Mouse (Mus musculus) c-Kit-positive CD71-negative TER-119-negative erythroid progenitor cells, embryonic 14.5 days (primary cell): Measurements from ENCODE around the gene Rspry1.

ENCODE experiments used
- DNase-seq: peaks from one replicate; pipeline ENCODE4 v3.0.0-alpha.2; 2013; ENCODE audit warnings: low read depth

The Rspry1 gene

DNA sequence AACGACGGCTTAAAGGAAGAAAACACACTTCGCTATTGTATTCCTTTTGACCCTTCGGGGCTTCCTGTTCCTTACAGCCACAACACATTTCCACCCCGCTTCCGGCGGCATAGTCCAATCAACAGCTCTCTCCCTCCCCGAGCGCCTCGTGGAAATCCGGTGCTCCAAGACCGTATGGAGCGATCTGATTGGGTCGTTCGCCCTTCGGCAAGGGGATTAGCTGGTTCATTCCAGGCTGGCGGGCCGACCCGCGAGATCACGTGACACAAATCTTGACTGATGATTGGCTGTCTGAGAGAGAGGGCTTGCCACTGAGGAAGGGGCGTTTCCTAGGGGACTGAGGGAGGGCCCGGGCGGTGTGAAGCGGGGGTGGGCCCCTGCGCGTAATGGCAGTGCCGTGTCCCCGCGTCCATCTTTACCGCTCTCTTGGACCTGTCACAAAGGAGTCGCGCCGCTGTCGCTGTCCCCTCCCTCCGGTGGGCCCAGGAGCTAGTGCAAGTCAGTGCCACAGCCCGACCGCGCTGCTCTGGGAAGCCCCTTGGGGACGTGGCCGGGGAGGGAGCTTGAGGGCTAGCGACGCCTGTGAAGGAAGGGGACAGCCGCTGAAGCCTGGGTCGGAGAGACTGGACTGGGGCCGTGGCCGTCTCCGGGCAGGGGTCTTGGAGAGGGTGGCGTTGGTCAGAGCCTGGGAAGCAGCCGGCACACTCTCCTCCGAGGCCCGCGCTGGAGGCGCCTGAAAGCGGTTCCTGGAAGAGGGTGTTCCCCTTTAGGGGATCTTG is at the start of gene Rspry1, which contains the start of gene Fam192a:
Gene Rspry1 (plus strand): TSS at position 331 of the 779 bp plus-strand sequence.
Gene Fam192a (minus strand): TSS at position 391 of the 779 bp plus-strand sequence.
- DNase-seq, result peak; percentile 100

GRCm38 (mm10) chr8:94552696-94553095 is 49.0 kb upstream of the Rspry1 start:
- no peak for DNase-seq

DNA sequence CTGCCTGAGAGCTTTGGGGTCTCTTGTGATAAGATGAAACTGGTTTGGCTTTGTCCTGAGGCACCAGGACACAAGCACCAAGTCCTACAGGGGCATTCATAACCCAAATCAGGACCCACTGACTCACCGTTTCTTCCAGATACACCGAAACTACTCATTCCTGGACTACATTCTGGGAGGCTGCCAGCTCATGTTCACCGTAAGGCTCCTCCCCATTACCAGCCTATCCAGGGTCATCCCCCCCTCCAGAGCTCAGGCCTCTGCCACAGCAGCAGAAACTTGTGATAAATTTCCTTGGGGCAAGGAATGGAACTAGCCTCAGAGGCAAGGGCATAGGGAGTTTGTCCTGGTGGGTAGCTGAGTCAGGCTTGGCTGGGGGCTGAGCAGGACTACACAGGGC is 44.5 kb upstream of the Rspry1 start:
- DNase-seq, result no peak

DNA sequence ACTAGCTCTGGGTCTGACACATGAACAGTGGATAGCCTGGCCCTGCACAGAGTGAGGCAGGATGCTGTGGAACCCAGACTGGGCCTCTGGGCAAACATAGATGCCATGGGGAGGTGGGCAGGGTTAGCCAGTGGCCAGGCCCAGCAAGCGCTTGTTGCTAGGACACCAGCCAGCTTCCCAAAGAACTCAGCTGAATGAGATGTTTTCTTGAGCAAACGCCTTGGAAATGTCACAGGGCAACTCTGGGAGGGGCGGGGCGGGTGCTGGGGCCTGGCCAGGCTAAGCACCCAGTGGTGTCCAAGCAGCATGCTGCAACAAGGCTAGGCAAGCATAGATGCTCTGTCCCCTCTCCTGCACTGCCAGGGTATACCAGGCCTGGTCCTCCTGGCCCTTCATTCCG is 40.5 kb upstream of the Rspry1 start:
- DNase-seq, result no peak

DNA sequence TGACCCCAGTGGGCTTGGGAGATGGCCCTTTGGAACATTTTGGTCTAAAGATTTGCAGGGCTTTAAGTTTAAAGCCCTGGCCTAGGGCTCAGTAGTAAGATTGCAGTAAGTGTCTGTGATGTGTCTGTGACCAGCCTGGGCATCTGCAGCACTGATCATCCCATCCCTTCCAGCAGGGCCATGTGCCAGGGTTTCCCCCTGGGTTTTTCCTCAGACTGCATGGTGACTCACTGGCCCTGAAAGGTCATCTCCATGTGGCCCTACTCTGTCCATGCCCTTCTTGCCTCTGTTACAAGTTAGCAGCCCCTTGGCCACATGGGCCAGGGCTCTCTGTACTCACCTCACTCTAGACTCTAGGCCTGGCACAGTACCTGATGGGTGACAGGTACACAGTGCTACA is 37.3 kb upstream of the Rspry1 start:
- DNase-seq, result no peak

GRCm38 (mm10) chr8:94566033-94566432 is 35.7 kb upstream of the Rspry1 start:
- DNase-seq, result no peak

DNA sequence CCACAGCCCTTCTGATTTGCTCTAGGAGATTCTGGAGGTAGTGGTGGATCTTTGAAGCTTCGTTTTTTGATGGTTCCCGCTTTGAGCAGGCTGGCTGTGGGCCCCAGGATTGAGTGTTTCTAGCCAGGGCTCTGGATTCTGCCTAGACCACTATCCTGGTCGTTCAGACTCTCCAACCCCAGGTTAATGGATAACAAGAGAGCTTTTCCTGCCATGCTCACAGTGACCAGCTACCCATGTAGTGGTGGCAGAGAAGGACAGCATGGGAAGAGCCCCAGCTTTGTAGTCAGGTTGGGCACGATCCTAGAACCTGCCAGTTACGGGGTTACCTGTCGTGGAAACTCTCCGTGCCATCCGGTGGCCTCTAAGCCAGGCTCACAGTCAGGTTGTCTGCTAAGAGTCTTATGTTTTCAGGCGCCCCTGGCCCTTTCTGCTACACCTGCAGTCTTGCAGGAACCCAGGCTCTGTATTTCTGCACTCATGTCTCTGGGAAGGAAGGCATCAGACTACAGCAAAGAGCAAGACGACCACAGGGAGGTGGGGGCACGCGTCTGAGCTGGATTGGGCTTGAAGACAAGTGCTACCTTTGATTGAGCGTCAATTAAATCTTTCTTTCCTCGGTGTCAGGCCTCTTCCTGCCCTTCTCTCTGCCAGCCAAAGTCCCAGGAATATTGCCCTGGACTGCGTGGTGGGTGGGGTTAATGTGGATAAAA is 35.1 kb upstream of the Rspry1 start:
- no peak for DNase-seq

DNA sequence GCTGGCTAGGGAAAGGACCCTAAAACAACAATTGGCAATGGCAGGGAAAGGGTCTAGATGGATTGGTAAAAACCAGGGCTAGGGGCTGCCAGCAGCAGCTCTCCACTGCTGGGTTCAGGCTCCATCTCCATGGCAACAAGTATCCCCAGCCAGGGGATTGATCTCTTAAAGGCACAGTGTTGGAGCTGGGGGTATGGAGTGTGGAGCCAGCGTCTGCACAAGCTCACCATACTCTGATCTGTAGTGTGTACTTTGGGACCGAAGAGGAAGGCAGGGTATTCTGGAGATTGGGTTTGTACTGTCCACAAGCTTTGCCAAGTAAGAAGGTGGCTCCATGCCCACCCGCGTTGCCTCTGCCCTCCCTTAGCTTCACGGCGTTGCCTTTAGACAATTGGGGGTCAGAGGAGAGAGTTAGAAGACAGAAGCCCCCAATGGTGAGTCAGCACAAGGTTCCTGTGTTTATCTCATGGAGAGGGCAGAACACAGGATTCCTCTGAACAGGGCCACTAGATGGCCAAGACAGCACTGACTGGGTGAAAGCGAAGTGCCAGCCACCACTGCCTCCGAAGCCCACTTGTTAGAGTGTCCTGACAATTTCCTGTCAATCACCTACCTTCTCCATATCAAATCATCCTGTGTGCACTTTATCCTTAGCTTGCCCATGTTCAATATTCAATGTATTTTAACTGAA is 34.4 kb upstream of the Rspry1 start:
- DNase-seq, result no peak

GRCm38 (mm10) chr8:94568098-94568497 is 33.6 kb upstream of the Rspry1 start:
- DNase-seq, result no peak

- DNase-seq, result no peak
Measured at GRCm38 (mm10) chr8:94569419-94569818, 32.3 kb upstream of the Rspry1 start.

- DNase-seq, result no peak
Measured at GRCm38 (mm10) chr8:94571896-94572295, 29.8 kb upstream of the Rspry1 start.

GRCm38 (mm10) chr8:94574159-94574907 is 27.4 kb upstream of the Rspry1 start:
- DNase-seq, result no peak

GRCm38 (mm10) chr8:94575148-94575547 is 26.6 kb upstream of the Rspry1 start:
- no peak for DNase-seq

GRCm38 (mm10) chr8:94581820-94582483 is 19.8 kb upstream of the Rspry1 start:
- no peak for DNase-seq

- DNase-seq, result no peak
Measured at GRCm38 (mm10) chr8:94582569-94582968, 19.2 kb upstream of the Rspry1 start.

DNA sequence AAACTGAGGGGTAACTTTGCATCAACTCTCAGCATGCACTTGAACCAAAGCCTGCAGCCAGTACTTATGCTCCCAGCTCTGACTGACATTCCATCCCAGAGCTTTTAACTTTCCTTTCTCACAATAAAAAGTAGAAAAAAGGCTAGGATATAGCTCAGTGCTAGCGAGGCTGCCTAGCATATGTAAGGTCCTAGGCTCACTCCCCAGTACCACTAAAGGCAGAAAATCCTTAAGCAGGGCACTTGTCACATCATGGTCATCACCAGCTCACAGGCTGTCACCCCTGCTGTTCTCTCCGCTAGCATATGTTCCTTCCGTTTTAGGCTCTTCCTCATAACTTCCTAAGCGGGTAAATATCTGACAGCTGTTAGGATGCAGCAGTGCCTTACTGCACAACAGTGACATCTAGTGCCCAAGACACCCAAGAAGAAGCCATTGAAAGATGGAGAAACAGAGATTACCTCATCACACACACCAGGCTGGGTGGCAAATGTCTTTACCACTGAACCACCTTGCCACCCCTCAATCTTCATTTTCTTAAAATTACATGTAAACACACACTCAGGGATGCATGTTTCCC is 17.4 kb upstream of the Rspry1 start:
- DNase-seq, result peak; percentile 47

GRCm38 (mm10) chr8:94591691-94592090 is 10.0 kb upstream of the Rspry1 start:
- no peak for DNase-seq

DNA sequence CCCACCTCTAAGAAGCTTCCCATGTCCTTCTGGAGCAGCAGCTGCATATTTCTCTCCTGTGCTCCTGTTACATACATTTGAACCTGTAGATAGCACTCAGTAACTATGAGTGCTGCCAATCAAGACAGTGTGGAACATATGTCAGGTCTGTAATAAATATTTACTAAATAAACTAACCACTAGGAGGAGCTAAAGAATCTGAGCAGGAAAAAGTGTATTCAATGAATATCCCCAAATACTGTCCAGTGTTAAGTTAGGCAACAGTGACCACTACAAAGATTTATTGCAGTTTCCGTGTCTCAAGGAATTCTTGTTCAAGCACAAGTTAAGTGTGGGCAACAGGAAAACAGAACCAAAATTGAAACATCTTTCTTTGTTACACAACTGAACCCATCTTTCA is 7.5 kb upstream of the Rspry1 start:
- DNase-seq, result no peak

- no peak for DNase-seq
Measured at GRCm38 (mm10) chr8:94600478-94600877, 1.3 kb upstream of the Rspry1 start.

DNA sequence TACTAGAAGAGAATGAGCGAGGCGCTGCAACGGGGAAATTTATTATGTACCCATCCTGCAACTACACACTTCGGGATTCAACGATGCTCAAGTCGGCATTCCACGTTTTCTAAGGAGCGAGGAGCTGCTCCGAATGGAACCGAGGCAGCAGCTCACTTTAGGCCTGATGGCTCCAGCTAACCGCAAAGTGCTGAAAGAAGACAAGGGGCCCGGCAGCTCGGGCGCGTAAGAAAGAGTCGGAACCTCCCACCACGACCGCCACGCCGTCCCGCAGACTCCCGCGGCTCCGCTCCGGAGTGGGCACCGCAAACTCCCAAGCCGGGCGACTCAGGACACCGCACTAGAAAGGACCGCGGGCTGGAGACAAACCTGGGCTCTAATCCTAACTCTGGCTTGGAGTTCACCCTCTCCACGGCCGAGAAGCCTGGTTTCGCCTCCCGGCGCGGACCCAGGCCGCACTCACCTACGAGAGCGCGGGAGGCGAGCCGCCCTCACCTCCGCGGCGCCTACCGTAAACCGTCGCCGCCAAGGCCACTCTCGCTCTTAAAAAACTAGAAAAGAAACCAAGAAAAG is 617 bp upstream of the Rspry1 start:
- no peak for DNase-seq
